Mouse (Mus musculus) forebrain, embryonic 16.5 days (tissue): ENCODE measurements around the gene Eras. TPM values are rescaled to one million over a fixed set of nuclear protein-coding genes. Genes with fewer than 3 reads are reported as not detected.

ENCODE experiments used
- ATAC-seq: fragments of 200-750 bp; cut with Nextera tagmentation; 2 replicates; pipeline ENCODE4 v1.8.0; 2017; ENCODE audit warnings: mild to moderate bottlenecking, moderate library complexity
- H3K27ac ChIP-seq: fragments of 300-500 bp; sonication (generic); 2 replicates; pipeline ENCODE4 v1.5.1; 2014; ENCODE audit warnings: low read length, control low read depth
- H3K27me3 ChIP-seq: fragments of 300-500 bp; sonication (generic); replicated peaks from 2 replicates; pipeline ENCODE4 v1.6.1; 2014; ENCODE audit warnings: low read length; ENCODE audit not compliant: control insufficient read depth, insufficient read depth
- H3K36me3 ChIP-seq: fragments of 300-500 bp; sonication (generic); 2 replicates; pipeline ENCODE4 v1.6.1; 2014; ENCODE audit not compliant: control insufficient read depth, insufficient read depth
- H3K4me1 ChIP-seq: fragments of 300-500 bp; sonication (generic); replicated peaks from 2 replicates; pipeline ENCODE4 v1.6.1; 2014; ENCODE audit warnings: low read length; ENCODE audit not compliant: control insufficient read depth, insufficient read depth
- H3K4me2 ChIP-seq: fragments of 300-500 bp; sonication (generic); 2 replicates; pipeline ENCODE4 v1.6.1; 2014; ENCODE audit warnings: mild to moderate bottlenecking, low read length, control low read depth
- H3K4me3 ChIP-seq: fragments of 300-500 bp; sonication (generic); replicated peaks from 2 replicates; pipeline ENCODE4 v1.5.1; 2014; ENCODE audit warnings: mild to moderate bottlenecking, low read length, control low read depth
- H3K9ac ChIP-seq: fragments of 300-500 bp; sonication (generic); replicated peaks from 2 replicates; pipeline ENCODE4 v1.6.1; 2014; ENCODE audit warnings: low read depth, low read length, control low read depth
- H3K9me3 ChIP-seq: fragments of 300-500 bp; sonication (generic); 2 replicates; pipeline ENCODE4 v1.6.1; 2016; ENCODE audit warnings: low read length; ENCODE audit not compliant: control insufficient read depth
- WGBS: fragments of 180-500 bp; shearing (Covaris S2); extraction: QIAGEN DNeasy Blood & Tissue Kit; methylation state at CpG from one replicate; pipeline ENCODE4 v1.1.7; 2014; 5-methylcytosine and 5-hydroxymethylcytosine counted together
- polyA plus RNA-seq: library from polyadenylated mRNA; unstranded; fragments of >200 nt; fragmentation: Nextera tagmentation; extraction: Ambion mirVana; gene quantifications from 2 replicates; pipeline ENCODE4 v1.2.1, GENCODE M21; 2015

Gene Eras
- polyA plus RNA-seq = not detected in 2 replicates

- WGBS = 24% methylated on average over 19 of the region's 19 CpGs
- H3K27ac ChIP-seq = no peak within 1 kb of the TSS
- H3K4me1 ChIP-seq = no peaks in the 10 kb centered on the region
- H3K4me2 ChIP-seq = no peak within 1 kb of the TSS
- H3K36me3 ChIP-seq = peaks cover 6% of the 10 kb centered on the region
- no peak for ATAC-seq
- H3K27me3 ChIP-seq = no peaks in the 10 kb centered on the region
- no peak within 1 kb of the TSS for H3K4me3 ChIP-seq
- no peaks in the 10 kb centered on the region for H3K9me3 ChIP-seq
- no peak within 1 kb of the TSS for H3K9ac ChIP-seq
These were observed at the start of gene Eras for GRCm38 (mm10) chrX:7928270-7928790. Gene Eras (minus strand): TSS chrX:7928607.

GRCm38 (mm10) chrX:7977892-7978291 lies 49.5 kb upstream of the Eras start, which contains the start of gene Gata1:
Gene Gata1 (minus strand): TSS chrX:7978071.
- Histone ChIP-seq H3K9me3 (no peaks in the 10 kb centered on the region), H3K4me1 (no peaks in the 10 kb centered on the region), H3K9ac (no peak within 1 kb of the TSS), H3K27me3 (no peaks in the 10 kb centered on the region), H3K4me3 (no peak within 1 kb of the TSS), H3K36me3 (no peaks in the 10 kb centered on the region), H3K4me2 (no peak within 1 kb of the TSS), H3K27ac (no peak within 1 kb of the TSS)
- ATAC-seq = no peak
- 90% methylated on average over 11 of the region's 11 CpGs for WGBS

DNA sequence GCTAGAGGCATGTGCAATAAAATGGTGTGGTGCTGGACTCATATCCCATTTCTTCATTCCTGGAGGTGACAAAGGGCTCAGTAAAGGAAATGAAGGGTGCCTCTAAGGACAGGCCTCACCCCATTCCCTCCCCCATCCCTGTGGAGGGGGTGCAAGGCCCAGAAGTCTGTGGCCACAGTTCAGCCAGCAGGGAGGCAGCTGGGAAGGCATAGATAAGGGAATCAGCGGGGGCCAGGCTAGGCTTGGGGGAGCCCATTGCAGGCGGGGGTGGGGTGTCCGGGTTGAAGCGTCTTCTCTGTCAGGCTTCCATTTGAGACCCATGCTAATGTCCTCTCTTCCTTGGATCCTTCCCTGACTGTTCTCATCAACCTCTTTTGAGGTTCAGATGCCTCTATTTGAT lies 42.9 kb upstream of the Eras start:
- no peaks in the 10 kb centered on the region for H3K9me3 ChIP-seq
- H3K36me3 ChIP-seq = no peaks in the 10 kb centered on the region
- no peak overlapping the region for H3K4me3 ChIP-seq
- H3K4me2 ChIP-seq = no peak overlapping the region
- H3K27me3 ChIP-seq = no peaks in the 10 kb centered on the region
- no peak overlapping the region for H3K27ac ChIP-seq
- no peak for ATAC-seq
- WGBS = 82% methylated on average over 4 of the region's 4 CpGs
- H3K4me1 ChIP-seq = no peaks in the 10 kb centered on the region
- H3K9ac ChIP-seq = no peak overlapping the region

DNA sequence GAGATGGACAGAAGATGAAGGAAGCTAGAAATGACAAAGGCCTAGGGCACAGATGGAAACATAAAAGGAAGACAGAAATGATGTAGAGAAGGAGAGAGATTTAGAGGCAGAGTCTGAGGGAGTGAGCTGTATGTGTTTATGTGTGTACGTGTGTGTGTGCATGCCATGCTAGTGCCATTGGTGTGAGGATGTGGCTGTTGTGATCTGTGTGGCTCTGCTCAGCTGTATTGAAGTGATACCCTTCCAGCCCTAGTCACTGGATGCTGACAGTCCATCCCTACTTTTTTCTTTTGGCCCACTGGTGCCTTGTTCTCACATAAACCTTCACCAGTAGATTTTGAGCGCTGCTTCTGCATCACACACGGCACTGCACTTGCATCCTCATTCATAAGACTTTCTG lies 40.5 kb upstream of the Eras start:
- H3K27me3 ChIP-seq = no peaks in the 10 kb centered on the region
- H3K9ac ChIP-seq = no peak overlapping the region
- no peak overlapping the region for H3K4me3 ChIP-seq
- no peak for ATAC-seq
- no peaks in the 10 kb centered on the region for H3K36me3 ChIP-seq
- no peak overlapping the region for H3K27ac ChIP-seq
- 91% methylated on average over 3 of the region's 3 CpGs for WGBS
- no peaks in the 10 kb centered on the region for H3K9me3 ChIP-seq
- no peak overlapping the region for H3K4me2 ChIP-seq
- H3K4me1 ChIP-seq = no peaks in the 10 kb centered on the region

DNA sequence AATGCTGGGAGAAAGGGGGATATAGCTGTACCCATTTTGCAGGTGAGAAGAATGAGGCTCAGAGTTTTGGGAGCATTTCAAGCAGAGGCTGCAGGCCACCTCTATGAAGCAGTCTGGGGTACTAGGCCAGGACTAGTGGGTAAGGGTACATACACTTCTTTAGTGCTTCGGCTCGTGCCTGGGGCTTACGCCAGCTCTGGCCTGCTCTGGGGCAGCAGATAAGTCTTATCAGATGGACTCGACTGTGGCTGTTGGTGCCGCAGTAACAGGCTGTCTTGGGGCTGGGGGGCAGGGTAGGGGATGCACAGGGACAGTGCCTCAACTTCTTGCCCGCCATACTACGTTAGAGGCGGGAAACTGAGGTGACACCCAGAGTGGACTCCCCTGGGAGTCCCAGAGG lies 39.8 kb upstream of the Eras start:
- Histone ChIP-seq H3K4me3 (no peak overlapping the region), H3K27me3 (no peaks in the 10 kb centered on the region), H3K4me2 (no peak overlapping the region), H3K9me3 (no peaks in the 10 kb centered on the region), H3K27ac (no peak overlapping the region), H3K4me1 (no peaks in the 10 kb centered on the region), H3K36me3 (no peaks in the 10 kb centered on the region), H3K9ac (no peak overlapping the region)
- ATAC-seq = no peak
- 88% methylated on average over 8 of the region's 8 CpGs for WGBS

DNA sequence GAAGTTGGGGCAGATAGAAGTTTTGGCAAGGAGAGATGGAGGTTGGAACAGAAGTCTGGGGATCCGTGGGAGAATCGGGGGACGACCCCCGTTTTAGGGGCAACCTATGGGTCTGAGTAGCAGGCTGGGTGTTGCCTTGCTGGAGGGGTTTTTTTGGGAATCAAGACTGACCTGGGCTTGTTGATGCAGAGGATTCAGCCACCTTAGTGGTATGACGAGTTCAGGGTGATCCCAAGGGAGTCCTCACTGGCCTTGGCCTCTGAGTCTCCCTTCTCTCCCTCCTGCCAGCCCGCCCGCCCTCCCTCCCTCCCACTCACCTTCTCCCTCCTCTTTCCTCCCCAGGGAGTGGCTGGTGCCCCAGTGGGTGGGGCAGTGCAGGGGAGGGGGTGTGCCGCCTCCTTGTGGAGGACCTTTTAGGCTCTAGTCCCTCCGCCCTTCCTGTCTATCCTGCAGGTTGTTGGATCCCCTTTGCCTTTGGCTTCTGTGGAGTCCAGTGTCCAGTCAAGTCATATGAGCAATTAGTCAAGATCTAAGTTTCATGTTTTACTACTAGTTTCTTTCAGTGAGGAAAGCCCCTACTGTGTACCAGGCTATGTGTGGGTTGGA lies 39.3 kb upstream of the Eras start:
- no peaks in the 10 kb centered on the region for H3K27me3 ChIP-seq
- no peak overlapping the region for H3K9ac ChIP-seq
- no peak overlapping the region for H3K4me2 ChIP-seq
- no peak for ATAC-seq
- WGBS = 91% methylated on average over 7 of the region's 9 CpGs
- no peaks in the 10 kb centered on the region for H3K36me3 ChIP-seq
- H3K4me3 ChIP-seq = no peak overlapping the region
- H3K9me3 ChIP-seq = no peaks in the 10 kb centered on the region
- no peak overlapping the region for H3K27ac ChIP-seq
- no peaks in the 10 kb centered on the region for H3K4me1 ChIP-seq

GRCm38 (mm10) chrX:7966161-7966560 lies 37.8 kb upstream of the Eras start:
- no peak overlapping the region for H3K4me3 ChIP-seq
- H3K27ac ChIP-seq = no peak overlapping the region
- H3K4me1 ChIP-seq = no peaks in the 10 kb centered on the region
- H3K9ac ChIP-seq = no peak overlapping the region
- no peaks in the 10 kb centered on the region for H3K27me3 ChIP-seq
- 77% methylated on average over 4 of the region's 4 CpGs for WGBS
- no peaks in the 10 kb centered on the region for H3K9me3 ChIP-seq
- no peak for ATAC-seq
- H3K4me2 ChIP-seq = no peak overlapping the region
- no peaks in the 10 kb centered on the region for H3K36me3 ChIP-seq

DNA sequence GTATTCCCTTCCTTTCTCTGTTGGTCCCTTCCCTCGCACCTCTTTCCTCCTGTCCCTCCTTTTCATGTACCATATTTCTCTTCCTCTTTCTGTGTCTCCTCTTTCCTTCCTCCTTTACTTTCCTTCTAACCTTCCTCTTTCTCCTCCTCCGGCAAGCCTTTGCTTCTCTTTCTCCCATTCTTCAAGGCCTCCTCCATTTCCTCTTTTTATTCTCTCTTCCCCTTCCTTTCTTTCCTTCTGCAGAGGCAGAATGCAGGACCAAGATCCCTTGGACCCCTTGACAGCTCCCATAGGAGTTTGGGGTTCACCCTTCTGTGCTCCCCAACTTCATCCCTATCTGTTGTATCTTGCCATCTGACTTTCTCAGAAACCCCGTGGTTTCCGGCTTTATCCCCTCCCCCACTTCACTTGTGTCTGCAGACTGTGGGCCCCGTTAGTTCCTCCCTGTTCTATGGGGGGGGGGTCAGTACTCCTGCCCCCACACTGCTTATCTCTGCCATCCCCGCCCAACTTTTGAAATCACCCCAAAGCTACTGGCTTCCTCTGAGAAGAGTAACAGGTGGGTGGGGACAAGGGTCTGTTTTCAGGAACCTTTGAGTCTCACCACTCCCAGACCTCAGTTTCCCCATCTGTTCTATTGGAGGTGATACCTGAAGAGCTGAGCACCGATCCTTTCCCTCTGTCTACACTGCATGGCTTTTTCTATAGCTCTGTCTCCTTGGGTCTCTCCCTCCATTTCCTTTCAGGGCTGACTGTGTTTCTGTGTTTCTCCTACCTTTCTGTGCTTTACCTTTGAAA lies 35.6 kb upstream of the Eras start:
- H3K4me2 ChIP-seq = no peak overlapping the region
- H3K4me3 ChIP-seq = no peak overlapping the region
- ATAC-seq = no peak
- no peaks in the 10 kb centered on the region for H3K36me3 ChIP-seq
- H3K4me1 ChIP-seq = no peaks in the 10 kb centered on the region
- whole genome bisulfite sequencing = 81% methylated on average over 7 of the region's 7 CpGs
- H3K9ac ChIP-seq = no peak overlapping the region
- H3K9me3 ChIP-seq = no peaks in the 10 kb centered on the region
- no peak overlapping the region for H3K27ac ChIP-seq
- no peaks in the 10 kb centered on the region for H3K27me3 ChIP-seq

GRCm38 (mm10) chrX:7958868-7959267 lies 30.5 kb upstream of the Eras start:
- no peak overlapping the region for H3K9ac ChIP-seq
- 93% methylated on average over 9 of the region's 9 CpGs for WGBS

More at GRCm38 (mm10) chrX:7958868-7959267, 30.5 kb upstream of the Eras start:
- Histone ChIP-seq H3K9me3 (no peaks in the 10 kb centered on the region), H3K27ac (no peak overlapping the region), H3K36me3 (no peaks in the 10 kb centered on the region), H3K4me3 (no peak overlapping the region), H3K4me1 (no peaks in the 10 kb centered on the region), H3K4me2 (no peak overlapping the region), H3K27me3 (no peaks in the 10 kb centered on the region)
- no peak for ATAC-seq
